Mouse (Mus musculus) right cerebral cortex, postnatal 4 days (tissue): ENCODE data around the gene Dgke.
"Not testable (repeated sequence)": the region's sequence is repeated elsewhere in the genome, so short reads cannot be mapped to it uniquely, and the experiment has no call there.

ENCODE experiments used
- DNase-seq: peaks from one replicate; pipeline ENCODE4 v3.0.0-alpha.2; 2022

Gene Dgke

GRCm38 (mm10) chr11:88999723-89000526 is 66.7 kb downstream of the Dgke start:
- no peak for DNase-seq

- DNase-seq = peak; percentile 41
These were observed 67.5 kb downstream of the Dgke start, which contains the start of gene Trim25 for GRCm38 (mm10) chr11:88998974-88999722. Trim25 (plus strand) TSS chr11:88999376.

GRCm38 (mm10) chr11:88998406-88998805 is 68.2 kb downstream of the Dgke start:
- no peak for DNase-seq

GRCm38 (mm10) chr11:88997343-88997742 is 69.3 kb downstream of the Dgke start:
- not testable (repeated sequence) for DNase-seq

GRCm38 (mm10) chr11:88996427-88996826 is 70.2 kb downstream of the Dgke start:
- no peak for DNase-seq

GRCm38 (mm10) chr11:88995616-88996015 is 71.0 kb downstream of the Dgke start:
- DNase-seq = no peak

- DNase-seq = no peak
These were observed 72.2 kb downstream of the Dgke start for GRCm38 (mm10) chr11:88994492-88994891.

- DNase-seq = no peak
These were observed 73.0 kb downstream of the Dgke start for GRCm38 (mm10) chr11:88993625-88994024.

- DNase-seq = no peak
These were observed 73.5 kb downstream of the Dgke start for GRCm38 (mm10) chr11:88993186-88993585.

GRCm38 (mm10) chr11:88989530-88989929 is 77.1 kb downstream of the Dgke start:
- no peak for DNase-seq

- no peak for DNase-seq
These were observed 77.7 kb downstream of the Dgke start for GRCm38 (mm10) chr11:88988956-88989355.

GRCm38 (mm10) chr11:88986616-88987015 is 80.0 kb downstream of the Dgke start:
- DNase-seq = no peak
